Mouse (Mus musculus): Measurements from ENCODE around the gene Mavs. TPM values are rescaled to one million over a fixed set of nuclear protein-coding genes. Genes with fewer than 3 reads are reported as not detected.
A peak's percentile ranks its signal among the peaks of the same experiment; 100 is the strongest.

The Mavs gene
- polyA plus RNA-seq, 1 experiment = 39.0 TPM

DNA sequence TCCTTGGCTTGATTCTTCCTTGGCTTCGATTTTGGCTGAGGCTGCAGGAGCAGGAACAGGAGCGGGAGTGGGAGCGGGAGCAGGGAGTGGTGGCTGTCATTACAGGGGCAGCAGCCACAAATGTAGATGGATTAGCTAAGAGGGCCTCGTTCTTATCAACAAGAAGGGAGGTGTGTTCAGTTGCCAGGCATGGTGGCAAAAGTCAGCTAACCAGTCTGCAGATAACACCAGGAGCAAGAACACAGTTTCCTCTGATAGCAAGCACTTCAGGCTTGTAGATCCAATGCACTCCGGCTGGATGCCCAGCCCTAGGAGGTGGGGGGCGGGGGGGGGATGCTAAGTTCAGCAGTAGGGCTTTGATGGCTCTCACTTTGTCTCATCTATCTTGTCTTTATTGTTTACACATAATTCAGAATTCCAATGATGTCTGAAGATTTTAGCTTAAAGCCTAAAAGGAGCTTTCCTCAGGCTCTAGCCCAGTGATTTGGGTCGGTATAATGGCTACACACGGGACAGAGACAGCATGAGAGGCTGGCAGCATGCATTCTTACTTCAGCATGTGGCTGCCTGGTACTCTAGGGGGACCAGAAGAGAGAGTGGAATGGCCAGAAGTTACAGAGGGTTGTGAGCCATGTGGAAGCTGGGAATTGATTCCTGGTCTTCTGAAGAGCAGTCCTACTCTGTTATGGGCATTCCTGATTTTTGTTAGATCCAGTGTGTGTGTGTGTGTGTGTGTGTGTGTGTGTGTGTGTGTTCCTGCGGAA, 26.9 kb downstream of the Mavs start:
- TF ChIP-seq CTCF (IDR thresholded peaks at IDR 0.05; ENCODE audit: low read depth, low read length) (no peak), POLR2A (IDR thresholded peaks at IDR 0.05; ENCODE audit: borderline replicate concordance, low read depth, low read length) (no peak)
- Histone ChIP-seq H3K27ac (ENCODE audit: insufficient read depth, low read depth, low read length) (no peak overlapping the region), H3K4me3 (ENCODE audit: insufficient read depth, low read length) (no peak overlapping the region), H3K4me1 (ENCODE audit: control insufficient read depth, insufficient read depth, low read length) (peaks cover 14% of the 10 kb centered on the region)

DNA sequence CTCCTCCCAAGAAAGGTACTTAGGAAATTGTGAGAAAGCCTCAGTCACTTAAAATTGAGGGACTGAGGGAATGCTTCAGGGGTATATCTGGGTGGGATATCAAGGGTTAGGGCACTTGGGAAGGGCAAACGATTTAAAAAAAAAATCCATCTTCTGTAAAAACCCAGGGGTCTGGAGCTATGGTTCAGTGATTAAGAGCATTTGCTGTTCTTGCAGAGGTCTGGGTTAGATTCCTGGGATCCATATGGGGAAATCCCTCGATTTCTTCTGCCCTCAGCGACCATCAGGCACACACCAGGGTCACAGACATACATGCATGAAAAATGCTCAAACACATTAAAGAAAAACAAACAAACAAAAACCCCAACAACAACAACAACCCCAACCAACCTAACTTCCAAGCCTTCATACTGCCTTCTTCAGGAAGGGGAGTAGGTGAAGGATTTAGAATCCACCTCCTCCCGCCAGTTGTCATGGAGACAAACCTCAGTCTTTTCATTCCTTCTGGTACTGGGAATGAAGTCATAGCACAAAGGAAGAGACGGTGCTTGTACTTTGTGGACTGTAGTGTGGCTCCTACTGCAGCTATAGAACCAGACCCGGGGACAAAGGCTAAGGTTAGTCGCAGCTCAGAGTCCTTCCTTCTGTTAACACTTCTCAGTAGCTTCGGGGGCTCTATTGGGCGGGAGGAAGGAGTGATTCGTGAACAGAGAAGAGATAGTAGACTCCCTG, 27.8 kb downstream of the Mavs start:
- TF ChIP-seq POLR2A (IDR thresholded peaks at IDR 0.05; ENCODE audit: borderline replicate concordance, low read depth, low read length) = no peak
- TF ChIP-seq CTCF (IDR thresholded peaks at IDR 0.05; ENCODE audit: low read depth, low read length) = no peak
- H3K27ac ChIP-seq (ENCODE audit: insufficient read depth, low read depth, low read length) = peak overlapping the region; percentile 15; the same call in 1 of the 2 replicates
- peaks cover 14% of the 10 kb centered on the region for H3K4me1 ChIP-seq (ENCODE audit: control insufficient read depth, insufficient read depth, low read length)
- H3K4me3 ChIP-seq (ENCODE audit: insufficient read depth, low read length) = peak overlapping the region; percentile 68

DNA sequence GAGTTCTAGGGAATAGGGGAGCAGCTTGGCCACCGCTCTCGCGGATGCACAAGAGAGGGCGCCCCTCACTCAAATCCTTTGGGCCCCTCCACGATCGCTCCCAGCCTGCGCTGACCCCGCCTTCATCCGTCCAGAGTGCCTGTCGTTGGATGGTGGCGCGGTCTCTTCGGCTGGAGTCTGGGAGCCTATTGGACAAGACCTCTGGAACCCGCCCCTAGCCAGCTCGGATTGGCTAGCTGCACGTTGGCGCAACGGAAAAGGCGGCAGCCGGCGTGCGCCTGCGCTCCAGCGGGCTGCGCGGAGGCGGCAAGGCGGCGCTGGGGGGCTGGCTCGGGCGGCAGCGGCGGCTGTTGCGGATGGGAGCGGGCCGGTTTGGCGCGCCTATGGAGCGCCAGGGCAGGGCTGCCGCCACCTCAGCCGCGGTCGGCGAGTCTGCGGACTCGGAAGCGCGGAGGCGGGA, 28.4 kb downstream of the Mavs start, which contains the start of gene Pank2:
Gene Pank2 (plus strand): TSS at position 283 of the 460 bp plus-strand sequence.
- peak within 1 kb of the TSS; percentile 81 for H3K27ac ChIP-seq (ENCODE audit: insufficient read depth, low read depth, low read length)
- H3K4me3 ChIP-seq (ENCODE audit: insufficient read depth, low read length) = peak within 1 kb of the TSS; percentile 68
- no peak; the same call in 1 of the 2 replicates for TF ChIP-seq POLR2A (IDR thresholded peaks at IDR 0.05; ENCODE audit: borderline replicate concordance, low read depth, low read length)
- TF ChIP-seq CTCF (IDR thresholded peaks at IDR 0.05; ENCODE audit: low read depth, low read length) = no peak
- H3K4me1 ChIP-seq (ENCODE audit: control insufficient read depth, insufficient read depth, low read length) = peaks cover 14% of the 10 kb centered on the region

DNA sequence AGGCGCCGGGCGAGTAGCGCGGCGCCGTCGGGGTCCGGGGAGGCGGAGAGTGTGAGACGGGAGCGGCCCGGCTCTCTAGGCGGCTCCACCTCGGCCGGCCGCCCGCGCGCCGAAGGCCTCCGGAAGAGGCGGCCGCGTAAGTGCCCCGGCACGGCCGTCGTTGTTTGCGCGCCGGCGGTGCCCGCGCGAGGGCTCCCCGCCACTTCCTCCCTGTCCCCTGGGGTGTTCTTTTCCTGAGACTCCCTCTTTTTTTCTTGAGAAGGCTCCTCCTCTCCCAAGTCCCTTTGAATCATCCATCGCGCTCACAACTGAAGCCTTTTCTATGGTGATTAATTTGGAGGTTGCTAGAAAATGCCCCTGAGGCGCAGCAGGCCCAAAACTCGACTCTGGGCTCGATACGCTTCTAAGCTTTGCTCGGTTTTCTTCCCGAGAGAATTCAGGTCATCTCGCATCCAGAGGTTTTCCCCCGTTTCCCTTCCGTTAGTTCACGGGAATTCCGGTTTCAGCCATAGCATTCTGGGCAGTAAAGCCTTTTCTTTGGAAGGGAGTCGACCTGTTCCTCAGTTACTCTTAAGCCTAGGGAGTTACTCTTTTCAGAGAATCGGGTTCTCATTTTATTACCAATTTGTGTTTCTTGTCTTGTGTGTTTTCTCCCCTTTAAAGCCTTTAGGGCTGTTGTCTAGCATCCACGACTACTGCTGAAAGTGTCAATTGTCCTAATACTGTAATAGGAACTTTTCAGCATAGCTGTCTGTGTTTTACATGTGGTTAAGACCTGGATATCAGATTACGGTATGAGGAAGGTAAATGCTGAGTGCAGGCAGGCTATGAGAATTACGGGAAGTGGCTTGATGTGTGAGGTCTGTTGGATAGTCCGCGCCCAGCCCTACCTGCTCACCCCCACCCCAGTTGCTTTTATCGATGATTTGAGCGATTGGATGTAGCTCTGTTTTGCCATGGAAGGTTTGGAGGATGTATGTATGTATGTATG, 29.1 kb downstream of the Mavs start:
- Histone ChIP-seq H3K4me1 (ENCODE audit: control insufficient read depth, insufficient read depth, low read length) (peaks cover 14% of the 10 kb centered on the region), H3K4me3 (ENCODE audit: insufficient read depth, low read length) (peak overlapping the region; percentile 65), H3K27ac (ENCODE audit: insufficient read depth, low read depth, low read length) (peak overlapping the region; percentile 81)
- 0 out of 2 replicates have a peak, but pooled peaks have one; percentile 29 for TF ChIP-seq POLR2A (IDR thresholded peaks at IDR 0.05; ENCODE audit: borderline replicate concordance, low read depth, low read length)
- TF ChIP-seq CTCF (IDR thresholded peaks at IDR 0.05; ENCODE audit: low read depth, low read length) = peak; percentile 25; the same call in 1 of the 2 replicates

DNA sequence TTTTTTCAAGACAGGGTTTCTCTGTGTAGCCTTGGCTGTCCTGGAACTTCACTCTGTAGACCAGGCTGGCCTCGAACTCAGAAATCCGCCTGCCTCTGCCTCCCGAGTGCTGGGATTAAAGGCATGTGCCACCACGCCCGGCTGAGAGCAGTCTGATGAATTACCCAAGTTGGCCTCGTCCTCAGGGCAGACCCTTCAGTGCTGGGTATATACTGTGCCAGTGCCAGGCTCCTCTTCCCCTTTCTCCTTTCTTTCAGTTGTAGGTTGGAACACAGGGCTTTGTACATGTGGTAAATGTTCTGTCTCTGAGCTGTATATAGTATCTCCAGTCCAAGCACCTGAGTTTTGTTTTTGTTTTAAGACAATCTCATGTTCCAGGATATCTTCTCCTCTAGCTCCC, 30.2 kb downstream of the Mavs start:
- H3K4me3 ChIP-seq (ENCODE audit: insufficient read depth, low read length) = peak overlapping the region; percentile 46
- TF ChIP-seq CTCF (IDR thresholded peaks at IDR 0.05; ENCODE audit: low read depth, low read length) (no peak), POLR2A (IDR thresholded peaks at IDR 0.05; ENCODE audit: borderline replicate concordance, low read depth, low read length) (no peak)
- peaks cover 14% of the 10 kb centered on the region for H3K4me1 ChIP-seq (ENCODE audit: control insufficient read depth, insufficient read depth, low read length)
- H3K27ac ChIP-seq (ENCODE audit: insufficient read depth, low read depth, low read length) = no peak overlapping the region

DNA sequence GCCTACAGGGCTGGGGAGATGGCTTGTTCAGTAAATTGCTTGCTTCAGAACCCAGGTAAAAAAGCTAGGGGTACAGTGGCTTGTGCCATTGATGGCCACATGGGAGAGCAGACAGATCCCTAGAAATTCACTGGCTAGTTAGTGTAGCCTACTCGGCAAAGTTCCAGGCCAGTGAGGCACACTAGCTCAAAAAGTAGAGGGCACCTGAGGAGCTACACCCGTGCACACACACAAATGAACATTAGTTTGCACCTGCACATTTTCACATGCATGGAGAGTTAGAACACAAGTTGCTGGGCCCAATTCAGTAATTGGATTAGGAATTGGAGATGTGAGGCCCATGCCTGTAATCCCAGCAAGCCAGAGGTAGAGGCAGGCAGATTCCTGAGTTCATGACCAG, 31.2 kb downstream of the Mavs start:
- Histone ChIP-seq H3K4me3 (ENCODE audit: insufficient read depth, low read length) (no peak overlapping the region), H3K4me1 (ENCODE audit: control insufficient read depth, insufficient read depth, low read length) (peaks cover 14% of the 10 kb centered on the region), H3K27ac (ENCODE audit: insufficient read depth, low read depth, low read length) (no peak overlapping the region)
- TF ChIP-seq CTCF (IDR thresholded peaks at IDR 0.05; ENCODE audit: low read depth, low read length) = no peak
- TF ChIP-seq POLR2A (IDR thresholded peaks at IDR 0.05; ENCODE audit: borderline replicate concordance, low read depth, low read length) = no peak

DNA sequence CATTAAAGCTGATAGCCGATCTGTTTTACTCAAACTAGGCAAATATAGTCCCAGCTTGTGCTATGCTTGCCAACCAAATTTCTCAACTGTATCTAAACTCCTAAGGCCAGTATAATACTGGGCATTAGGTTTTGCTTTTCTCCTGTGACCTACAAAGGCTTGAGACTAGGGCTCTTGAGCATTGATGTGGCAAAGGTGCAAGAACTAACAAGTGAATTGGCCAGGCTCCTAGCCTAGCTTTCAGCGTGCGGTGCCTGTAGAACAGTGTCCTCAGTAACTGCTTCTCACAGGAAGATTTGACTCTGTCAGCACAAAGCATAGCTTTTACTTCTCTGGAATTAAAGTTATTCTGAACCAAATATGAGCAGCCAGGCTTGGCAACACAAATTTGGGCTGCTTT, 41.6 kb downstream of the Mavs start:
- peaks cover 2% of the 10 kb centered on the region; the same call in 1 of the 2 replicates for H3K4me1 ChIP-seq (ENCODE audit: control insufficient read depth, insufficient read depth, low read length)
- TF ChIP-seq CTCF (IDR thresholded peaks at IDR 0.05; ENCODE audit: low read depth, low read length) (no peak), POLR2A (IDR thresholded peaks at IDR 0.05; ENCODE audit: borderline replicate concordance, low read depth, low read length) (no peak)
- H3K27ac ChIP-seq (ENCODE audit: insufficient read depth, low read depth, low read length) = no peak overlapping the region
- no peak overlapping the region for H3K4me3 ChIP-seq (ENCODE audit: insufficient read depth, low read length)

DNA sequence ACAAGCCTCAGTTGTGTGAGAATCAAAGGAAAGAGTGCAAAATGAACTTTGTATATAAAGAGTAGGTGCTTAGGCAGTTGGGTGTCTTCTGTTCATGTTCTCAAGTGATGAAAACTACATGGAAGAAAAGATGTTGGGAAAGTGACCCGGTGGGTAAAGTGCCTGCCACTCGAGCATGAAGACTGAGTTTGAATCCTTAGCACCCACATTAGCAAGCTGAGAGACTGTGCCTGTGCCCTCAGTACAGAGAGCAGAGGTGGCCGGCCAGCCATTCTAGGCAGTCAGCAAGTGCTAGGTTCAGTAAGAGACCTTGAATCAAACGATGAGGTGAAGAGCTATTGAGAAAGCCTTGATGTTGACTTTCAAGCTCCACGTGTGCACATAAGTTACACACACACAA, 42.9 kb downstream of the Mavs start:
- H3K4me1 ChIP-seq (ENCODE audit: control insufficient read depth, insufficient read depth, low read length) = no peaks in the 10 kb centered on the region
- no peak overlapping the region for H3K27ac ChIP-seq (ENCODE audit: insufficient read depth, low read depth, low read length)
- TF ChIP-seq CTCF (IDR thresholded peaks at IDR 0.05; ENCODE audit: low read depth, low read length) (no peak), POLR2A (IDR thresholded peaks at IDR 0.05; ENCODE audit: borderline replicate concordance, low read depth, low read length) (no peak)
- H3K4me3 ChIP-seq (ENCODE audit: insufficient read depth, low read length) = no peak overlapping the region

DNA sequence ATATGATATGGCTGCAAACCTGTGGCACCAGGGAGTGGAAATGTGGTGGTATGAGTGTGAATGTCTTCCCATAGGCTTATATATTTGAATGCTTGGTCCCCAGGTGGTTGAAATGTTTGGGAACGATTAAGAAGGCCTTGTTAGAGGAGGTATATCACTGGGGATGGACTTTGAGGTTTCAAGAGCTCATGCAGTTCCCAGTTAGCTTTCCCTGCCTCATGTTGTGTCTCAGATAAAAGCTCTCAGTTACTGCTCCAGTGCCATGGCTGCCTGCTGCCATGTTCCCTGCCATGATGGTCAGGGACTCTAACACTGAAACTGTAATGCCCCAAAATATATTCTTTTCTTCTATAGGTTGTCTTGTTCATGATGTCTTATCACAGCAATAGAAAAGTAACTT, 47.7 kb downstream of the Mavs start:
- TF ChIP-seq CTCF (IDR thresholded peaks at IDR 0.05; ENCODE audit: low read depth, low read length) = no peak
- TF ChIP-seq POLR2A (IDR thresholded peaks at IDR 0.05; ENCODE audit: borderline replicate concordance, low read depth, low read length) = no peak
- no peak overlapping the region for H3K4me3 ChIP-seq (ENCODE audit: insufficient read depth, low read length)
- H3K27ac ChIP-seq (ENCODE audit: insufficient read depth, low read depth, low read length) = no peak overlapping the region
- no peaks in the 10 kb centered on the region for H3K4me1 ChIP-seq (ENCODE audit: control insufficient read depth, insufficient read depth, low read length)
